Mouse (Mus musculus) megakaryocyte, adult 5-6 weeks (primary cell): ENCODE results near the gene Snx14. TPM values are rescaled to one million over a fixed set of nuclear protein-coding genes. Genes with fewer than 3 reads are reported as not detected.
A peak's percentile ranks its signal among the peaks of the same experiment; 100 is the strongest.

Experiments
- ATAC-seq: 2 replicates; pipeline ENCODE4 v1.8.0; 2016; ENCODE audit warnings: mild to moderate bottlenecking, inconsistent platforms; ENCODE audit not compliant: poor library complexity, severe bottlenecking
- total RNA-seq, 2 experiments: library from RNA; stranded (forward) in 1 of 2; stranded (reverse) in 1 of 2; fragments of 153-499, 151-499 nt in 1 of 2; fragments of 221-1000, 200-1000 nt in 1 of 2; gene quantifications; 2 replicates each; pipeline versions ENCODE4 v1.2.3 to v1.2.4; 2015 to 2017

Snx14 gene
- total RNA-seq, 2 experiments from 2014 or later: 21.6 to 30.2 TPM

GRCm38 (mm10) chr9:88388826-88389225 is 49.9 kb downstream of the Snx14 start:
- ATAC-seq: no peak

DNA sequence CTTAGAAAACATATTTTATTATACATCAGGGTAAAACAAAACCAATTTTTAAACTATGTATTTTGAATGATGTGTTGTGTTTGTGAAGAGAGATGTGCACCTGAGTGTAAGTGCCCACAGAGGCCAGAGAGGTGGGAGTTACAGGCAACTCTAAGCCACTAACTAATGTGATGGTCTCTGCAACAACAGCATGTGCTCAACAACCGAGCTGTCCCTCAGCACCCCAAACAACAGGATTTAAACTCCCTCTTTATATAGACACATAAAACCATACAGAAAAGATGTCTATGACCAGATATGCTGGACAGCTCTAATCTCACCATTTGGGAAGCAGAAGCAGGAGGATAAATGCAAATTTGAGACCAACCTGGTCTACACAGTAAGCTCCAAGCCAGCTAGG is 58.2 kb downstream of the Snx14 start:
- ATAC-seq: no peak

- peak; percentile 71 for ATAC-seq
These were observed 58.7 kb downstream of the Snx14 start for GRCm38 (mm10) chr9:88380076-88380475.

DNA sequence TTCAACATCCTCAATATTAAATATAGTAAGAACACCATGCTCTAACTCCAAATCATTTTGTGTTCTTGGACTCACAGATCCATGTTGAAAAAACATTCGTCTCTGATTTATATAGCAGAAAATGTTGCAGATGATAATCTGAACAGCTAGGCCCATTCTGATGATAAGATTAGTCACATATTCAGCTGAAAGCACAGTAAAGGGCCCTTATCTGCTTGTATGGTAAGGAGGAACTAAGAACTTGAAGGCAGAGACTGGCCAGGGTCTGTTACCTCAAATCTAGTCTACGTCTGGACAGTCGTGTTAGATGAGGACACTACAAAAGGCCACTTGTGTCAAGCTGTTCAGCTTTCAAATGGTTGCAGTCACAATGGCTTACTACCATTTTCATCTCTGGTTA is 59.7 kb downstream of the Snx14 start:
- 0 out of 2 replicates have a peak, but pooled peaks have one; percentile 25 for ATAC-seq

- ATAC-seq: peak; percentile 76
These were observed 61.3 kb downstream of the Snx14 start for GRCm38 (mm10) chr9:88377483-88377882.

DNA sequence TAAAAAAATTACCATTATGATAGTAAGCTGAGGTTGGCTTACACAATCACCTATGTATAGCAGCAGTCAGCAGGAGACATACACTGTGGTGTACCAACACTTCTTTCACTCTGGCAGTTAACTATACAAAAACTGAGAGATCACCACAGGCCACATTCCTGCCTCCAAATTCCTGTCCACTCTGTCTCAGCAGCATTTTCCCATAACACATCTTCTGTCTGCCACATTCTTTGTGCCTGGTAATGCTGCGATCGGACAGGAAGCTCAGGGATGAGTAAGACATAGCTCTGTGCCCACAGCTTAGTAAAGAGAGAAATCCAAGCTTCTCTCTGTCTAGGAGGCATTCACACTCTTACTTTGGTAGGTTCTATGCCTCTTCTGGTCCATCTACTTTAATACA is 65.8 kb downstream of the Snx14 start:
- ATAC-seq: no peak

- ATAC-seq: no peak
These were observed 67.6 kb downstream of the Snx14 start for GRCm38 (mm10) chr9:88371201-88371600.

DNA sequence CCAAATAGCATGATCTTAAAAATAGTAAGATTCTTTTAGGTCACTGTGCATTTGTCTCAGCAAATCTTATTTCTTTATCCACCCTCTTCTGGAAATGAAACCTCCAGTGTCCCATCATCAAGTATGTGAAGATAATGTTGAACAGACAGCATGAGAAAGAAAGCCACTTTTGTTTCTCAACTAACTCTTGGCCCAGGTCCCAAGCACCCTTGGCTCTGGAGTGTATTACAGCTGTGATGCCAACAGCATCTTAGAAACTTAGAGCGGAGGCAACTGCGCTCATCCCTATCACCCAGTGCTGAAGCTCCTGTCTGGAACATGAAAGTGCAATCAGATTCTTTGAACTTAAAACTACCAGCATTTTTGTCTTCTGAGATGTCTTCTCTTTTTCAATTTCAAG is 69.1 kb downstream of the Snx14 start:
- no peak for ATAC-seq

DNA sequence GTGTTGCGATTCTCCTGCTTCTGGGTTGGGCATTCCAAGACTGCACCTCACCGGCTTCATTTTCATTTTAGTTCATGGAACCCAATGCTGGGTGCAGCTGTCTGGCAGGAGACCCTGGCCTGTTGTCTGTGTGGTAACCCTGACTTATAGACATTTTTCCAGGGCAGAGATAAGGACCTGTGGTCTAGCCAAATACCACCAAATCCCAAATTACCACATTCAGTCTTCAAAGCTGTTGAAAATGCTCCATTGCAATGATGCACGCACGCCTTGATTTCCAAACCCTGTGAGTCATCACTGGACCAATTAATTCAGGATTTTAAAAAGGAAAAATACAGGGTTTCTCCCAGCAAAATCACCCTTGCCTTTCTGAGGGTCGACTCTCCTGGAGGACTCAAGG is 70.3 kb downstream of the Snx14 start:
- ATAC-seq: no peak

GRCm38 (mm10) chr9:88367751-88368150 is 71.0 kb downstream of the Snx14 start:
- no peak for ATAC-seq

GRCm38 (mm10) chr9:88367322-88367721 is 71.4 kb downstream of the Snx14 start:
- no peak for ATAC-seq

GRCm38 (mm10) chr9:88366819-88367218 is 71.9 kb downstream of the Snx14 start:
- no peak for ATAC-seq

GRCm38 (mm10) chr9:88366308-88366707 is 72.5 kb downstream of the Snx14 start:
- ATAC-seq: peak; percentile 56

DNA sequence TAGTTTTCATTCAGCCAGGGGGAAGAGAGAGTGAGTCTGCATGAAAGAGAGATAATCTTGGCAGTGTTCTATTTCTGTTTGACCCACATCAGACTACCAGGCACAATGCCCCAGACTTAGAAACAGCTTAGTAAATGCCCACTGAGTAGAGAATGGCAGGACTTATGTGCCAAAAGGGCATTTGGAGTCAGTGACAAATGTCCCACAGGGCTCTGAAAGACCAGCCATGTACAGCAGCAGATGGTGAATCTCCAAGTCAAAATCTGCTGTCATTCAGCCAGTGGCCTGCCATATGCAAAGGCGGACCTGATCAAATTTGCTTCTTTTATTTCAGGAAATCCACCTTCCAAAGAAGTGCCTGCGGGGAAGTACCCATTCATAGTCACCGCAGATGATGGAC is 75.7 kb downstream of the Snx14 start:
- ATAC-seq: no peak

- no peak for ATAC-seq
These were observed 76.5 kb downstream of the Snx14 start for GRCm38 (mm10) chr9:88362055-88362850.

DNA sequence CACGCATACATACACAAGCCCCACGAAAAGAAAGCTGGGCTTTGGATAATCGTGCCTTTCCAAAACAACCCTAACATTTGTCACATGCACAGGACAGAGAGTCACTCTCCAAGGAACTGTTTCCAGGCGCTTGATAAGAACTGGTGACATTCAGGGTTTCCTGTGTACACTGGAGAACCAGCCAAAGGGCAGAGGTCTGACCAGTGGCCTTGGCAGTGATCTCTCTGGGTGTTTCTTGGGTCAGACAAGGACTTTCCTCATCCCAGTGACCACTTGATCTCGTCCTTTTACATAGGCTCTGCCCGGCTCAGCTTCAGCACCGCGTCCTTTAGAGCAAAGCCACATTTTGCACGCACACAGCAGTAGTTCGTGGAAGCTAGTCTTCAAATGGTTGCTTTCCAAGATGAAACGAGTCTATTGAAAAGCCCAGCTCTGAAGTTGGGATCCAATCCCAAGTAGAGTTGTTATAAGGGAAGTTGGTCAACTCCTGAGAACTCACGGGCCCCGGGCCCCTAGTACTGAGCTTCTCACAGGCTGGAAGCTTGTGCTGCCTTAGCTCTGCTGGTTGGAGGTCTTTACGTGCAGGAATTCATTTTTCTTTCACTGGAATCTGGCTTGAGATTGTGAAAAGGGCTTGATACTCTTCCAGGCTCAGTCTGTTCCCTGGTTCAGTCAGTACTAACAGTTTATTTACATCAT is 77.4 kb downstream of the Snx14 start:
- no peak for ATAC-seq

- peak; percentile 41 for ATAC-seq
These were observed 79.6 kb downstream of the Snx14 start for GRCm38 (mm10) chr9:88359140-88359539.

DNA sequence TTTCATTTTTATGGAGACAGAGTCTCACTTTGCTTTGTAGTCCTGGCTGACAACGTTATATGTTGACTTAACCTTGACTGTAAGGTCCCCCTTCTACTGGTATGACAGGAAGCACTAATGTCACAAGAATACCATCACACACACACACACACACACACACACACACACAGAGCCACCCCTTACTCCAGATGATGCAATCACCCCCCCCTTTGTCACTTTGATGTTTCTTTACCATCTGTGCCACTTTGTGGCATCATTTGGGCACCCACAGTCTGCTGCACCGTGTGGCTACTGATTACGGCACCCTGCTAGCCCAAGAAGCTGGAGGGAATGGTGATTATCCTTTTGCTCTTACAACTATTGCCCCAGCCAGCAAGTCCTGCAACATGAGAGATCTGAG is 81.6 kb downstream of the Snx14 start:
- ATAC-seq: peak; percentile 43

GRCm38 (mm10) chr9:88353459-88353858 is 85.3 kb downstream of the Snx14 start:
- ATAC-seq: no peak

DNA sequence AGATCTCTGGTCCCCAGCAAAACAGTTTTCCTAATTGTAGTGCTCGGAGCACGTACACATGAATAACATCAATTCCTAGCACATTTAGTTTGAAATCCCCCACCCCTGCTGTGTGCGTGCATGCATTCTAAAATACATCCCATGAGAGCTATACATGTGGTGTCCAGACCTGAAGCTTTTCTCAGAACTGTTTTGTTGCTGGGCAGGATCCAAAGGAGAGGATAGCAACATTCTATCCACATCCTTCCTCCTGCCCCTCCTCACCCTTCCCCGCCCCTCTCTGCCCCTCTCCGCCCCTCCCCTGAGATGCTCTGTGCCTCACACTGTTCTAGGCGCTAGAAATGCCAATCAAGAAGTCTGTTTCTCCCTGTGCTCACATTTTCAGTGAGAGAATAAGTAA is 86.0 kb downstream of the Snx14 start:
- no peak for ATAC-seq

- no peak for ATAC-seq
These were observed 87.6 kb downstream of the Snx14 start for GRCm38 (mm10) chr9:88351163-88351562.

- ATAC-seq: no peak
These were observed 88.4 kb downstream of the Snx14 start for GRCm38 (mm10) chr9:88350317-88350716.
